Mouse (Mus musculus) A20 (cell line): ENCODE measurements around the gene Gm10337.

Experiments used
- DNase-seq: peaks from one replicate; pipeline ENCODE4 v3.0.0-alpha.2; 2011; ENCODE audit warnings: low read depth, low spot score

The Gm10337 gene

DNA sequence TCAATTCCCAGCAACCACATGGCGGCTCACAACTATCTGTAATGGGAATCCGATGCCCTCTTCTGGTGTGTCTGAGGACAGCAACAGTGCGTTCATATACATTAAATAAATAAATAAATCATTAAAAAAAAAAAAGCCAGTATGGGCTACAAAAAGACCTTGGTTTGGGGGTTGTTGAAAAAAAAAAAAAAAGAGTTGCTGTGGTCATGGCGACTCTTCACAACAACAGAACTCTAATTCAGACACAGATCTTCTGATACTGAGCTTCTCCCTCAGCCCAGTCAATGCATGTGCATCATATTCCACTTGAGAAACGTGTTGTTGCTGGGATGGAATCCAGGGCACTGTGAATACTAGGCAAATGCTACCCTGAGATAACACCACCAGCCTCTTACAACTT, 49.1 kb downstream of the Gm10337 start:
- DNase-seq: no peak
